Mouse (Mus musculus): ENCODE measurements around the gene Maml3.

Maml3 gene

GRCm38 (mm10) chr3:52104636-52105151 is at the start of gene Maml3:
Gene Maml3, minus strand, starts transcription at chr3:52105076.
- peak; percentile 92 for DNase-seq (ENCODE audit: extremely low read depth, insufficient read length, low spot score)

DNA sequence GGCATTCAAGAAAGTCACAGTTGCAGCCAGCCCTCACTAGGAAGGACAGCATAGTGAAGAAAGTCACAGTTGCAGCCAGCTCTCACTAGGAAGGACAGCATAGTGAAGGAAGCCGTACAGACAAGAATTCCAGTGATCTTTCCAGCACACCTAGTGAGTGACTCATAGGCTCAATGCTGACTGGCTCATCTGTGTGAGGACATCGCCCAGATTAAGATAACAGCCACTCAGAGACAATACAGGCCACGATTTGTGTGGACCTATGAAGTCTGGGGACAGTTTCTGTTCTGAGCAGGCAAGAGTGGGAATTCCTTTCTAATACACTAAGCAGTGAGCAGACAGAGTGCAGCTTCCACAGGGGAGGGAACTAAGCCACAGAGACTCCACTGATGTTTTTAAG is 46.3 kb upstream of the Maml3 start:
- DNase-seq (ENCODE audit: extremely low read depth, insufficient read length, low spot score) = peak; percentile 19

- DNase-seq (ENCODE audit: extremely low read depth, insufficient read length, low spot score) = no peak
Measured at GRCm38 (mm10) chr3:52148301-52148700, 43.4 kb upstream of the Maml3 start.

GRCm38 (mm10) chr3:52144776-52145460 is 40.0 kb upstream of the Maml3 start:
- peak; percentile 23 for DNase-seq (ENCODE audit: extremely low read depth, insufficient read length, low spot score)

- DNase-seq (ENCODE audit: extremely low read depth, insufficient read length, low spot score) = no peak
Measured at GRCm38 (mm10) chr3:52143017-52143416, 38.1 kb upstream of the Maml3 start.

DNA sequence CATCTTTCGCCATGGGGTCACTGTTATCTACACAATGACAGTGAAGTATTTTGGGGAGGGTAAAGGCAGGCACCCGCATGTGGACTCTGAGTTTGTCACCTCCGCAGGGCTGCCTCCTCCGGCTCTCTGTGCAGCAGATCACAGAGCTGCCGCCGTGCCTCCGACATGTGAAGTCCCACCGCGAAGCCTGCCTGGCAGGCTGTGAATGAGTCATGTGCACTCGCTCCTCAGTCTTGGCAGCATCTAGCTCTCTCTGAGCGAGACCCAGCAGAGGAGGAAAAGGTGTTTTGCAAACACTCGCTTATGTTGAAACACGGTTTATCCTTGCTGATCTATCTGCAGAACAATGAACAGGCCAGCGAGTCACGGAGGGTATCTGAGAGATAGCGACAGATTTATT is 35.3 kb upstream of the Maml3 start:
- DNase-seq (ENCODE audit: extremely low read depth, insufficient read length, low spot score) = peak; percentile 74

DNA sequence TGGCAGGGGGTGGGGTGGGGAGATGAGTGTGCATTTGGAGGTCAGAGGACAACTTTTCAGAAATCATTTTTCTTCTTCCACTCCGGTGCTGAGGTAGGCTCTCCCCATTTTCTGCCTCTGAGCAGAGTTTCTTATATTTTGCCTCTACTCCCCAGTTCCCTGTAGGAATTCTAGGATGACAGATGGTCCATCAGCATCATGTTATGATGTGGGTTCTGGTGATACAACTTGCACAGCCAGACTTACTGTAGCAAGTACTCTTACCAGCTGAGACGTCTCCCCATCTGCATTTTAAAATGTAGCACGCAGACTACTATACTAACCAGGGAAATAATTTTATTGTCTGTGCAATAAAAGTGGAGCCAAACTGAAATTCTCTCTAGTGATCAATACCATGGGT is 20.5 kb upstream of the Maml3 start:
- no peak for DNase-seq (ENCODE audit: extremely low read depth, insufficient read length, low spot score)

DNA sequence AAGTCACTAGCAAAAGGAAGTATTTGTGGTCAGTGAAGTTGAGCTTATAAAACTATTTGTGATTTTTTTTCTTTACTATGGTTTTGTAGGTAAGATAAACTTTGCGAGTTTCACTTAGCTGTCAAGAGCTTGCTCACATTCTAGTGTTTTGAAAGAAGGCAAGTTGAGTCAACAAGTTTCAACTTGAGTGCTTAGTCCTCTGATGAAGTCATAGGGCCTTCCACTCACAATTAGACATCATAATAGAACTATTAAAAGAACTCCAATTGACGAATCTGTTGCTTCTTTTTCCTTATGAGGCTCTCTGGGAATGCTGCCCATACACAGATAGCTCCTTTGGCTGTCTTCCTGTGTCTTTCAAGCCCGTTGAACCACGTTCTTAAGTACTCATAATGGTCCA is 16.0 kb upstream of the Maml3 start:
- no peak for DNase-seq (ENCODE audit: extremely low read depth, insufficient read length, low spot score)

DNA sequence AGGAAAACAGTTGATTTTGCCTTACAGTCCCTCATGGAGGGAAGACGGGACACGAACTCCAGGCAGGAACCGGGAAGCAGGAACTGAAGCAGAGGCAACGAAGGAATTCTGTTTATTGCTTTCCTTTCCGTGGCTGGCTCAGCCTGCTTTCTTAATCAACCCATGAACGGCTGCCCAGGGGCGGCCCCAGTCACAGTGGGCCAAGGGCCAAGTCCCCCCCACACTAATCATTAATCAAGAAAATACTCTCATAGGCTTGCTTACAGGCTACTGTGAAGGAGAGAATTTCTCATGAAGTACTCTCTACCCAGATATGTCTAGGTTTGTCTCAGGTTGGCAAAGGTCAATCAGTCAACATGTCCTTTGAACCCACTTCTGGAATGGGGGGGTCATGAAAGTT is 14.3 kb upstream of the Maml3 start:
- DNase-seq (ENCODE audit: extremely low read depth, insufficient read length, low spot score) = no peak

DNA sequence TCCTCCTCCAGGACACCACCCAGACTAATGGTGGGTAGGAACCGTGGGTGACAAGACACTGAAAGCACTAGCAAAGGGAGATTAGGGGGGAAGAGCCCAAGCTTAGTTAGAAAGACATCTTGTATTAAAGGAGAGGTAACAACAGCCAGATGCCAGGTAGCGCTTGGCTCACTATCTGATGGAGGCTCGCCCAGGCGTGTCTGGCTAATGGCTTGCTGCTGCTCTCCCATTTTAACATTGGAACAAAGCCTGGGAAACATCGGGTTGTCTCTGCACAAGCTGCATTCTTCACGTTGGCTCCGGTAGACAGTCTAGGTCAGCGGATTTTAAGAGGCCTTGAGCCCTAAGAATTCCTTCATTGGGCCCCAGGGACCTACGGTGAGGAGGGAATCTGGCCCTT is 10.5 kb upstream of the Maml3 start:
- DNase-seq (ENCODE audit: extremely low read depth, insufficient read length, low spot score) = no peak

DNA sequence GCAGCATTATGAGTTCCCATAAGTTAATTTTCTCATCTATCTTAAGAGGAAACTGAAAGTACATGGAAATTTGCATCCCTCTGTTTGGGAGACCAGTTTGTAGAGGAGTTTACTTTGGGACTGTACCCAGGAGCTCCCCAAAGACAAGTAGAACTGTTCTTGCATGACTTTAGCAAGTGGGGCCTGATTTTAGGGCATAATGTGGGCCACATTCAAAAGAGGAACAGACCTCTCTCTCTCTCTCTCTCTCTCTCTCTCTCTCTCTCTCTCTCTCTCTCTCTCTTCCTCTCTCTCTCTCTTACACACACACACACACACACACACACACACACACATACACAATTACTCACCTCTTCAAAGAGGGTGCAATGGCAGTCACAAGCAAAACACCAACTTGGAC is 3.2 kb upstream of the Maml3 start:
- DNase-seq (ENCODE audit: extremely low read depth, insufficient read length, low spot score) = no peak

- DNase-seq (ENCODE audit: extremely low read depth, insufficient read length, low spot score) = no peak
Measured at GRCm38 (mm10) chr3:52105156-52105555, 280 bp upstream of the Maml3 start.

DNA sequence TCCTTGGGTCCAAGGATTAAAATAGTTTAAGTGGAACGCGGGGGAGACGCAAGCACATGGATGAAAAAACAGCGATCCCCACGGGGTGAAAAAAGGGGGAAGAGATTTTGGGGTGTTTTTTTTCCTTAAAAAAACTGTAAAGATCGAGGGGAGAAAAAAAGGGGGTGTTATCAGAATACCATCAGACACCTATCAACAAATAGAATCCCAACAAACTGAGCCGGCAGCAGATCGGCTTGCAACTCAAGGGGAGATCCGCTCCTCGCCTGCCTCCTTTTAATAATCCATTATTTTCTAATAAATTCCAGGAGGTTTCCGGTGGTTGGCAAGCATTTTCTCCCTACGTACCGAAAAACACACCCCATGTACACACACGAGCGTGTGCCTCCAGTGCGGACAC is 668 bp downstream of the Maml3 start:
- DNase-seq (ENCODE audit: extremely low read depth, insufficient read length, low spot score) = no peak

GRCm38 (mm10) chr3:52103531-52104181 is 1.2 kb downstream of the Maml3 start:
- DNase-seq (ENCODE audit: extremely low read depth, insufficient read length, low spot score) = peak; percentile 70

DNA sequence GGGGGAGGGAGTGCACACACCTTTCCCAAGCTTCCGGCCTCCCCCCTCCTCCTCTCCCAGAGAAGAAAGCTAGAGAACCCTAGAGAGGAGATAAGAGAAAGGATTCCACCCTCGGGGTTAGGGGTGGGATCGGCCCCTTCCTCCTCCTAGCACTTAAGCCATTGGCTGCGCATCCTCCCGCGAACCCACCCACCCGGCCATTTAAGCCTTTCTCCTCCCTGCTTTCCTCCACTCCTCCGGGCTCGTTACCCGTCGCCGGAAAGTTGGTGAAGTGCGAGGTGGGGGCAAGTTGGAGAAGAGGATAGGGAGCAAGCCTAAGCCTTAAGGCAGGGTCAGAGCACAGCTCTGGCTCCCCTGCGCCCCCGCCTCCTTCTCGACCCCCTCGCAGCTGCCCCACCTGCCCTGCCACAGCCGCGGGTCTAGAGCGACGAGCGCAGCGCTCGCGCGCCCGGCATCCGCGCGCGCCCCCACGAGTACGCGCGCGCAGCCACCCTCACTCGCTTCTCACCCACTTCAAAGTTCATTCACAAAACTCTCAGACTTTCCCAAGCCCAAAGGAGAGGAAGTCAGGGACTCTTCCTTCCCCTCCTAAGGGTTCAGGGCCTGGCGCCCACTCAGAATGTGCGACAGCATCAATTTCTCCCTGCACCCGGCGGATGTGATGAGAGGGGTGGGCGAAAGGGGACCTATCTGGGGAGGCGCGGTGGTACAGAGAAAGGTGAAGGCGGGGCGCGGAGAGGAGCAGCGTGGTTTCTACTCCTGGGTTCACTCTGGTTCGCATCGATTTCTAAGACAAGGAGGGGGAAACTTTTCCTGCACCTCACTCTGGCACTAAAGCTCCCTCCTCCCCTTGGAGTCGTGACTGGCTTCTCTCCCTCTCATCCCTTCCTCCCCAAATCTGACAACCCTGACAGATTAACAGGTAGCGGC is 2.0 kb downstream of the Maml3 start:
- peak; percentile 92 for DNase-seq (ENCODE audit: extremely low read depth, insufficient read length, low spot score)

GRCm38 (mm10) chr3:52101977-52102600 is 2.8 kb downstream of the Maml3 start:
- peak; percentile 96 for DNase-seq (ENCODE audit: extremely low read depth, insufficient read length, low spot score)

DNA sequence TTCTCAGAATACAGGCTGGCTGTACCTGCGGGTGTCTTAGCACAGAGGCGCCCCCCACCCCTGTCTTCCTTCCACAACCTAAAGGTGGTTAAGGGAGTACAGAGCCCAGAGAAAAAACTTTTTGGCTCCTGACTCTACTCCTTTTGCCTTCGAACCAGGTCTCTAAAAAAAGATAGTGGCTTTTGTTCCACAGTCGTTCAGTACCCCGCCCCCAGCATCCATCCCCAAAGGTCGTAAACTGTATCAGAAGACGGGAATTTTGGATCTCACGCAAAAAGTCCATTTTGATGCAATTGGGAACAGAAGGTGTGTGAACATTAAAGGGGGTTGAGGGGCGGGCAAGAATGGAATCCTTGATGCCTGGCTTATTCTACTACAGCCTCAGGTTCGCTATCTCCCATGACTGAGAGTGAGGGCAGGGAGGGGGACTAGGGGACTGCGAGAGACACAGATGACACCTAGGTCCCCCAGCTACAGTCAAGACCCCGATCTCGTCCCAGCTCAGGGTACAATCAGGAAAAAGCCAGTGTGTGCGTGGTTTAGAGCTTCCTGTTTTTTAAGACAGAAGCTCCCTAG is 3.4 kb downstream of the Maml3 start:
- DNase-seq (ENCODE audit: extremely low read depth, insufficient read length, low spot score) = no peak

DNA sequence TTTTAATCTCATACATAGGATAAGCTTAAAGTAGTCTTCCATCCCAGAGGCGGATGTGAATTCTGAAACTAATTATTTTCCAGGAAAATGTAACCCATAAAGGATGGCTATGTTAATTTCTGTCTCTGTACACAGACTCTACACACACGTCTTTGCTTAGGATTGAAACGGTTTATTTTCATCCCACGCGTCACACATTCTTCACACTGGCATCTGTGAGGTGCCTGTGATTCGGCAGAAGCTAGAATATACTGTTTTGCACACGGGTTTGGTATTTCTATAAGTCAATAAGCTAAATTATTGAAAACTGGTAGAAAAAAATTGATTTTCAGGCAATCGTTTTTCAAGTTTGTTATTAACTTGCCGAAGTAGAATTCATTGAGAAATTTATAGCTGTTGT is 4.0 kb downstream of the Maml3 start:
- no peak for DNase-seq (ENCODE audit: extremely low read depth, insufficient read length, low spot score)

DNA sequence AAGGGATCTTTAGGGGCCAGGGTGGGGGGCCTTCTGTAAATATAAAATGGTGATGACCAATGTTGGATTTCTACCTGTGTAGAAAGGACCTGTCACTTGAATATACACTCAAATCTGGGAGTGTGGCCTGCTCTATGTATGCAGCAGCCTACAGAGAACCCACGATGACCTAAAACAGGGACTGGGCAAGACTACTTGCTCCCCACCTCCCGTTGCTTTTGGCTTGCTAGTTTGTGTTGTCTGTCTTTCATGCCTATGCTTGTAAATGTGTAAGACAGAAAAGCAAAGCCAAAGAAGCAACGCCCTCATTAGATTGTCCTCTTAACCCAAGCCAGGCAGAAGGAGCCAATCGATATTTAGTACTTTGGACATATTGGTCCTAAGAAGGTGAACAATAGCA is 4.6 kb downstream of the Maml3 start:
- DNase-seq (ENCODE audit: extremely low read depth, insufficient read length, low spot score) = no peak

GRCm38 (mm10) chr3:52099286-52099685 is 5.6 kb downstream of the Maml3 start:
- DNase-seq (ENCODE audit: extremely low read depth, insufficient read length, low spot score) = no peak
